Mouse (Mus musculus) MEL (cell line): ENCODE results near the gene Trank1. TPM values are rescaled to one million over a fixed set of nuclear protein-coding genes. Genes with fewer than 3 reads are reported as not detected.

Experiments used
- DNase-seq: peaks from one replicate; pipeline ENCODE4 v3.0.0; 2011; ENCODE audit warnings: low read depth, low spot score
- H3K27ac ChIP-seq: 2 replicates; pipeline ENCODE4 v1.5.1; 2012; ENCODE audit warnings: low read depth, mild to moderate bottlenecking, control low read depth, low read length, moderate library complexity; ENCODE audit not compliant: control insufficient read depth
- H3K27me3 ChIP-seq, 2 experiments: fragments of 150-350 bp in 1 of 2; sonication (generic) in 1 of 2; 2 replicates each; pipeline ENCODE4 v1.6.1; 2012; ENCODE audit warnings: low read length in 2 of 2, mild to moderate bottlenecking in 2 of 2, improper control_type of control experiment in 1 of 2, moderate library complexity in 1 of 2; ENCODE audit not compliant: insufficient read depth in 2 of 2, control insufficient read depth in 1 of 2
- H3K36me3 ChIP-seq, 2 experiments: 2 replicates each; pipeline ENCODE4 v1.6.1; 2012 to 2014; ENCODE audit warnings: low read length in 2 of 2, improper control_type of control experiment in 1 of 2, inconsistent platforms in 1 of 2, mild to moderate bottlenecking in 1 of 2; ENCODE audit not compliant: insufficient read depth in 2 of 2, control insufficient read depth in 1 of 2
- H3K4me1 ChIP-seq, 2 experiments: fragments of 150-350 bp in 1 of 2; sonication (generic) in 1 of 2; 2 replicates each; pipeline ENCODE4 v1.6.1; 2012; ENCODE audit warnings: low read length in 2 of 2, improper control_type of control experiment in 1 of 2, mild to moderate bottlenecking in 1 of 2; ENCODE audit not compliant: insufficient read depth in 2 of 2, control insufficient read depth in 1 of 2
- H3K4me3 ChIP-seq, 2 experiments: fragments of 150-350 bp in 1 of 2; sonication (generic) in 1 of 2; 2 replicates each; pipeline ENCODE4 v1.5.1; 2012; ENCODE audit warnings: low read depth in 2 of 2, low read length in 2 of 2, mild to moderate bottlenecking in 2 of 2, moderate library complexity in 2 of 2, control low read depth in 1 of 2, improper control_type of control experiment in 1 of 2; ENCODE audit not compliant: control insufficient read depth in 1 of 2, insufficient read depth in 1 of 2
- H3K79me2 ChIP-seq: 2 replicates; pipeline ENCODE4 v1.6.1; 2012; ENCODE audit warnings: mild to moderate bottlenecking, low read length, moderate library complexity; ENCODE audit not compliant: control insufficient read depth, poor library complexity, insufficient read depth
- H3K9ac ChIP-seq: 2 replicates; pipeline ENCODE4 v1.6.1; 2012; ENCODE audit warnings: low read depth, mild to moderate bottlenecking, control low read depth, low read length, moderate library complexity; ENCODE audit not compliant: control insufficient read depth, poor library complexity, severe bottlenecking
- H3K9me3 ChIP-seq: fragments of 150-350 bp; sonication (generic); replicated peaks from 2 replicates; pipeline ENCODE4 v1.6.1; 2012; ENCODE audit warnings: mild to moderate bottlenecking, low read length, improper control_type of control experiment, moderate library complexity; ENCODE audit not compliant: insufficient read depth
- BHLHE40 ChIP-seq: IDR thresholded peaks from 2 replicates; pipeline ENCODE4 v1.6.1; 2012; ENCODE audit warnings: low read depth, mild to moderate bottlenecking, inconsistent platforms, low read length, improper control_type of control experiment, borderline replicate concordance
- CHD1 ChIP-seq: IDR thresholded peaks from 2 replicates; pipeline ENCODE4 v1.6.1; 2012; ENCODE audit warnings: low read depth, mild to moderate bottlenecking, inconsistent platforms, low read length, improper control_type of control experiment
- CTCF ChIP-seq, 3 experiments: IDR thresholded peaks in 2 of 3; conservative IDR thresholded peaks in 1 of 3; 2 replicates each; pipeline ENCODE4 v1.5.1; 2011 to 2012; ENCODE audit warnings: low read length in 3 of 3, low read depth in 2 of 3, mild to moderate bottlenecking in 2 of 3, improper control_type of control experiment in 1 of 3, inconsistent platforms in 1 of 3, mixed read lengths in 1 of 3, moderate library complexity in 1 of 3; ENCODE audit not compliant: control insufficient read depth in 1 of 3, insufficient read depth in 1 of 3, poor library complexity in 1 of 3, severe bottlenecking in 1 of 3
- E2F4 ChIP-seq: IDR thresholded peaks from 2 replicates; pipeline ENCODE4 v1.6.1; 2011; ENCODE audit warnings: low read depth, low read length, improper control_type of control experiment, borderline replicate concordance
- ELF1 ChIP-seq: IDR thresholded peaks from 2 replicates; pipeline ENCODE4 v1.6.1; 2014; ENCODE audit warnings: low read depth, mild to moderate bottlenecking, inconsistent platforms, low read length, improper control_type of control experiment, moderate library complexity
- ETS1 ChIP-seq: IDR thresholded peaks from 2 replicates; pipeline ENCODE4 v1.6.1; 2012; ENCODE audit warnings: low read depth, mild to moderate bottlenecking, inconsistent platforms, low read length, improper control_type of control experiment, moderate library complexity
- GABPA ChIP-seq: IDR thresholded peaks from 2 replicates; pipeline ENCODE4 v1.6.1; 2012; ENCODE audit warnings: low read depth, mild to moderate bottlenecking, inconsistent platforms, low read length, improper control_type of control experiment, moderate library complexity
- GATA1 ChIP-seq: IDR thresholded peaks from 2 replicates; pipeline ENCODE4 v1.6.1; 2011; ENCODE audit warnings: low read depth, low read length, improper control_type of control experiment
- HCFC1 ChIP-seq: IDR thresholded peaks from 2 replicates; pipeline ENCODE4 v1.6.1; 2012; ENCODE audit warnings: low read depth, mild to moderate bottlenecking, inconsistent platforms, low read length, improper control_type of control experiment, moderate library complexity
- KAT2A ChIP-seq: conservative IDR thresholded peaks from 2 replicates; pipeline ENCODE4 v1.6.1; 2012; ENCODE audit warnings: low read depth, low read length, improper control_type of control experiment, inconsistent platforms
- MAFK ChIP-seq: IDR thresholded peaks from 2 replicates; pipeline ENCODE4 v1.6.1; 2011; ENCODE audit warnings: low read depth, mild to moderate bottlenecking, low read length, improper control_type of control experiment, borderline replicate concordance
- MAX ChIP-seq: IDR thresholded peaks from 2 replicates; pipeline ENCODE4 v1.6.1; 2011; ENCODE audit warnings: low read length, improper control_type of control experiment
- MEF2A ChIP-seq: IDR thresholded peaks from 2 replicates; pipeline ENCODE4 v1.6.1; 2014; ENCODE audit warnings: low read depth, mild to moderate bottlenecking, inconsistent platforms, low read length, improper control_type of control experiment; ENCODE audit not compliant: poor library complexity, insufficient replicate concordance, severe bottlenecking; ENCODE audit errors: extremely low read depth
- MXI1 ChIP-seq: IDR thresholded peaks from 2 replicates; pipeline ENCODE4 v1.6.1; 2011; ENCODE audit warnings: mild to moderate bottlenecking, low read depth, low read length, improper control_type of control experiment
- MYC ChIP-seq: IDR thresholded peaks from 2 replicates; pipeline ENCODE4 v1.6.1; 2011; ENCODE audit warnings: low read depth, mild to moderate bottlenecking, low read length, improper control_type of control experiment, moderate library complexity
- NELFE ChIP-seq: IDR thresholded peaks from 2 replicates; pipeline ENCODE4 v1.6.1; 2011; ENCODE audit warnings: low read depth, low read length, improper control_type of control experiment
- POLR2A ChIP-seq, 2 experiments: IDR thresholded peaks; 2 replicates each; pipeline ENCODE4 v1.6.1; 2011 to 2012; ENCODE audit warnings: low read length in 2 of 2, mild to moderate bottlenecking in 2 of 2, control low read depth in 1 of 2, improper control_type of control experiment in 1 of 2, low read depth in 1 of 2, moderate library complexity in 1 of 2; ENCODE audit not compliant: control insufficient read depth in 1 of 2, insufficient read depth in 1 of 2, poor library complexity in 1 of 2
- RCOR1 ChIP-seq: IDR thresholded peaks from 2 replicates; pipeline ENCODE4 v1.6.1; 2012; ENCODE audit warnings: low read depth, mild to moderate bottlenecking, inconsistent platforms, low read length, improper control_type of control experiment
- TAL1 ChIP-seq: IDR thresholded peaks from 2 replicates; pipeline ENCODE4 v1.6.1; 2012; ENCODE audit warnings: mild to moderate bottlenecking, inconsistent platforms, low read length, moderate library complexity, mixed read lengths
- TCF12 ChIP-seq: IDR thresholded peaks from 2 replicates; pipeline ENCODE4 v1.6.1; 2014; ENCODE audit warnings: low read depth, mild to moderate bottlenecking, inconsistent platforms, low read length, improper control_type of control experiment, moderate library complexity
- USF1 ChIP-seq: IDR thresholded peaks from 2 replicates; pipeline ENCODE4 v1.6.1; 2014; ENCODE audit warnings: low read depth, mild to moderate bottlenecking, inconsistent platforms, low read length, improper control_type of control experiment, moderate library complexity
- USF2 ChIP-seq, 2 experiments: IDR thresholded peaks; 2 replicates each; pipeline ENCODE4 v1.6.1; 2011 to 2012; ENCODE audit warnings: improper control_type of control experiment in 2 of 2, low read length in 2 of 2, borderline replicate concordance in 1 of 2, inconsistent platforms in 1 of 2, low read depth in 1 of 2, mild to moderate bottlenecking in 1 of 2; ENCODE audit not compliant: insufficient read depth in 1 of 2
- ZC3H11A ChIP-seq: IDR thresholded peaks from 2 replicates; pipeline ENCODE4 v1.6.1; 2012; ENCODE audit warnings: low read depth, mild to moderate bottlenecking, inconsistent platforms, low read length, improper control_type of control experiment
- ZKSCAN1 ChIP-seq: IDR thresholded peaks from 2 replicates; pipeline ENCODE4 v1.6.1; 2012; ENCODE audit warnings: low read depth, mild to moderate bottlenecking, inconsistent platforms, low read length, improper control_type of control experiment, moderate library complexity
- ZMIZ1 ChIP-seq: IDR thresholded peaks from 2 replicates; pipeline ENCODE4 v1.6.1; 2012; ENCODE audit warnings: low read depth, mild to moderate bottlenecking, inconsistent platforms, low read length, improper control_type of control experiment, moderate library complexity
- ZNF384 ChIP-seq: IDR thresholded peaks from 2 replicates; pipeline ENCODE4 v1.6.1; 2012; ENCODE audit warnings: low read depth, mild to moderate bottlenecking, inconsistent platforms, low read length, improper control_type of control experiment
- polyA plus RNA-seq, 2 experiments: library from polyadenylated mRNA; stranded (reverse) in 1 of 2; unstranded in 1 of 2; fragments of >175 nt in 1 of 2; fragments of >200 nt in 1 of 2; gene quantifications; 2 replicates each; pipeline versions ENCODE4 v1.2.1 to v1.2.4; 2012; ENCODE audit warnings: low replicate concordance in 2 of 2, low read depth in 1 of 2; ENCODE audit not compliant: insufficient read length in 2 of 2, insufficient read depth in 1 of 2, missing spikeins in 1 of 2
- total RNA-seq: library from RNA; depleted of rRNA; stranded (reverse); fragments of 300-350 nt; gene quantifications from 2 replicates; pipeline ENCODE4 v1.2.3, GENCODE M21; 2012

Trank1 gene
- total and polyA plus RNA-seq, 3 experiments, result not detected

GRCm38 (mm10) chr9:111398059-111398458 is 86.5 kb downstream of the Trank1 start:
- Histone ChIP-seq H3K9me3 (no peaks in the 10 kb centered on the region), H3K4me3 (no peak overlapping the region), H3K27ac (no peak overlapping the region), H3K9ac (no peak overlapping the region), H3K36me3 (no peaks in the 10 kb centered on the region), H3K79me2 (no peaks in the 10 kb centered on the region), H3K27me3 (no peaks in the 10 kb centered on the region), H3K4me1 (no peaks in the 10 kb centered on the region)
- TF ChIP-seq ETS1 (no peak), TAL1 (no peak), ZKSCAN1 (no peak), TCF12 (no peak), MAX (no peak)
- no peak for DNase-seq

DNA sequence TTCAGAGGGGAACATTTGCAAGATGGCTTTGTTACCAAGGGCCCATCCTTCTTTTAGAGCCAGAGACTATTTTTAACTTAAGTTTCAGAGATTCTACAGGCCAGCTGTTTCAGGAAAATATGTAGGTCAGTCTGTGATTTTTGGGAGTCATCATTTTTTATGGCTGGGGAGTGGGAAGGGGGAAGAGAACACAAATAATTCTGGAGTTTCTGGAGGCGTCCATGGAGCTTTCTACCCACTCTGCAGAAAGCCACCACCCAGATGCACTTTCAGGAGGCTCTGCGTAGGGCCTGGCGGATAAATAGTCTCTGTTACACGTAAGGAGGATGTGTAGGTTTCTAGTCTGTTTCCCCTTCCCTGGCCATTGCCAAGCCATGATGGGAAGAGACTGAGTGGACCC is 88.5 kb downstream of the Trank1 start:
- DNase-seq, result no peak
- Histone ChIP-seq H3K9ac (no peak overlapping the region), H3K4me1 (no peaks in the 10 kb centered on the region), H3K79me2 (no peaks in the 10 kb centered on the region), H3K9me3 (no peaks in the 10 kb centered on the region), H3K27ac (no peak overlapping the region), H3K4me3 (no peak overlapping the region), H3K27me3 (no peaks in the 10 kb centered on the region), H3K36me3 (no peaks in the 10 kb centered on the region)
- TF ChIP-seq E2F4, result no peak
- TF ChIP-seq GATA1, result no peak
- no peak for TF ChIP-seq CTCF (IDR thresholded peaks at IDR 0.05 in 2 of 3, conservative IDR thresholded peaks at IDR 0.05 in 1 of 3; ENCODE audit: control insufficient read depth in 1 of 3, insufficient read depth in 1 of 3, low read depth in 2 of 3, low read length in 3 of 3, poor library complexity in 1 of 3, severe bottlenecking in 1 of 3)
- TF ChIP-seq RCOR1, result no peak
- no peak for TF ChIP-seq HCFC1
- no peak for TF ChIP-seq ZMIZ1
- TF ChIP-seq USF2 (IDR thresholded peaks at IDR 0.05; ENCODE audit: borderline replicate concordance in 1 of 2, insufficient read depth in 1 of 2, low read depth in 1 of 2, low read length in 2 of 2), result no peak
- TF ChIP-seq ZNF384, result no peak
- TF ChIP-seq BHLHE40, result no peak
- no peak for TF ChIP-seq GABPA
- TF ChIP-seq CHD1, result no peak
- TF ChIP-seq MAX, result no peak
- TF ChIP-seq, all 39 proteins: peak for 0

DNA sequence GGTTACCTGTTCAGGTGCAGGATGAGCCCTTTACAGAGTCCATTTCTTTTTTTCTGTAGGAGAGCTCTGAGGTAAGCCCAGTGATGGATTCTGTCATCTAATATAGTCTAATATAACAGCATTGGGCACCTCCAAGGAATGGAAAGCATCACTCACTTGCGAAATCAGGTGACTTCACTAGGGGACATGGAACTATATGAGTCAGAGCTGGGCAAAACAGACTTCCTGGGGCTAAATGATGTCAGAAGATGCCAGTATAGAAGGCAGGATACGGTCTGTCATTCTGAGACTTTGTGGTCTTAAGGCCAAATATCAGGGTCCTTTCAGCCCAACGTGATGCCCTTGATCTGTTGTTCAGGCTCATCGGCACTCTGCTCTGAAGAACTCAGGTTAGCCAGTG is 91.6 kb downstream of the Trank1 start:
- H3K79me2 ChIP-seq, result no peaks in the 10 kb centered on the region
- no peaks in the 10 kb centered on the region for H3K4me1 ChIP-seq
- no peak overlapping the region for H3K4me3 ChIP-seq
- H3K9me3 ChIP-seq, result no peaks in the 10 kb centered on the region
- no peak for TF ChIP-seq MAFK
- TF ChIP-seq USF1, result no peak
- TF ChIP-seq MXI1, result no peak
- no peak for TF ChIP-seq TCF12
- TF ChIP-seq NELFE, result no peak
- TF ChIP-seq POLR2A (IDR thresholded peaks at IDR 0.05; ENCODE audit: control insufficient read depth in 1 of 2, insufficient read depth in 1 of 2, low read depth in 1 of 2, low read length in 2 of 2, poor library complexity in 1 of 2), result no peak
- no peak for TF ChIP-seq MEF2A
- TF ChIP-seq CHD1, result no peak
- no peak for TF ChIP-seq ELF1
- no peak for TF ChIP-seq KAT2A
- TF ChIP-seq MYC, result no peak
- no peak for TF ChIP-seq BHLHE40
- TF ChIP-seq ZMIZ1, result no peak
- no peak for TF ChIP-seq ZC3H11A
- TF ChIP-seq CTCF (IDR thresholded peaks at IDR 0.05 in 2 of 3, conservative IDR thresholded peaks at IDR 0.05 in 1 of 3; ENCODE audit: control insufficient read depth in 1 of 3, insufficient read depth in 1 of 3, low read depth in 2 of 3, low read length in 3 of 3, poor library complexity in 1 of 3, severe bottlenecking in 1 of 3), result no peak
- TF ChIP-seq, all 39 proteins: peak for 0
- no peak overlapping the region for H3K9ac ChIP-seq
- H3K27me3 ChIP-seq, result no peaks in the 10 kb centered on the region
- DNase-seq, result no peak
- H3K27ac ChIP-seq, result no peak overlapping the region
- no peaks in the 10 kb centered on the region for H3K36me3 ChIP-seq
